In genomic region chr5:116485069-116485468, GRCm38 (mm10) we compare ENCODE assay signal across 8 mouse cellular contexts.
DNase-seq lines count a peak whose midpoint lies in the region; ATAC-seq and TF ChIP-seq lines count a peak whose summit lies in the region.

No protein-coding gene starts in this region.

- ATAC-seq in liver, embryonic 12.5 days: no peak
- 0 out of 2 replicates have a peak, but pooled peaks have one; percentile 33 for ATAC-seq in heart, embryonic 13.5 days (ENCODE audit: extremely low read depth, insufficient number of reproducible peaks, low FRiP score, low TSS enrichment)
- ATAC-seq in kidney, postnatal 0 days (replicated peaks; ENCODE audit: low FRiP score, low read depth): peak; percentile 79; the same call in 1 of the 2 replicates
- ATAC-seq in midbrain, embryonic 13.5 days: peak; percentile 76
- no peak for ATAC-seq in granulocyte monocyte progenitor cell, adult 5-6 weeks (replicated peaks; ENCODE audit: poor library complexity, severe bottlenecking)
- ATAC-seq in inflammation-experienced regulatory T-cells, adult 6 months: no peak

- DNase-seq in liver: peak; percentile 34
- peak; percentile 85 for DNase-seq in kidney, postnatal 0 days (ENCODE audit: low spot score)
- DNase-seq in c-Kit-positive CD71-positive TER-119-positive erythroid progenitor cells, embryonic 14.5 days (ENCODE audit: low spot score): no peak

- 13% methylated on average over 5 of the region's 5 CpGs for WGBS in liver, embryonic 12.5 days (ENCODE audit: insufficient replicate concordance)
- WGBS in heart, embryonic 13.5 days: under 1% methylated on average over 5 of the region's 5 CpGs
- 13% methylated on average over 5 of the region's 5 CpGs for WGBS in kidney, postnatal 0 days
- 13% methylated on average over 5 of the region's 5 CpGs for WGBS in midbrain, embryonic 13.5 days

- H3K36me3 ChIP-seq in liver, embryonic 12.5 days: no peaks in the 10 kb centered on the region
- H3K36me3 ChIP-seq in heart, embryonic 13.5 days: no peaks in the 10 kb centered on the region
- H3K36me3 ChIP-seq in kidney, postnatal 0 days (ENCODE audit: insufficient read depth, low read length): no peaks in the 10 kb centered on the region
- H3K36me3 ChIP-seq in midbrain, embryonic 13.5 days: peaks cover 14% of the 10 kb centered on the region; the same call in 1 of the 2 replicates

- no peak overlapping the region for H3K4me2 ChIP-seq in liver, embryonic 12.5 days
- H3K4me2 ChIP-seq in heart, embryonic 13.5 days: peak overlapping the region; percentile 6; the same call in 1 of the 2 replicates
- no peak overlapping the region for H3K4me2 ChIP-seq in kidney, postnatal 0 days (ENCODE audit: low read length)
- H3K4me2 ChIP-seq in midbrain, embryonic 13.5 days (replicated peaks): no peak overlapping the region

- H3K9me3 ChIP-seq in liver, embryonic 12.5 days (replicated peaks): no peaks in the 10 kb centered on the region
- no peaks in the 10 kb centered on the region for H3K9me3 ChIP-seq in heart, embryonic 13.5 days
- no peaks in the 10 kb centered on the region for H3K9me3 ChIP-seq in kidney, postnatal 0 days (replicated peaks; ENCODE audit: low read length)
- no peaks in the 10 kb centered on the region for H3K9me3 ChIP-seq in midbrain, embryonic 13.5 days

- no peak overlapping the region for H3K9ac ChIP-seq in liver, embryonic 12.5 days
- no peak overlapping the region for H3K9ac ChIP-seq in heart, embryonic 13.5 days
- no peak overlapping the region for H3K9ac ChIP-seq in kidney, postnatal 0 days (ENCODE audit: low read depth, low read length)
- H3K9ac ChIP-seq in midbrain, embryonic 13.5 days (replicated peaks): no peak overlapping the region

- H3K27ac ChIP-seq in liver, embryonic 12.5 days: no peak overlapping the region
- H3K27ac ChIP-seq in heart, embryonic 13.5 days (replicated peaks): no peak overlapping the region
- H3K27ac ChIP-seq in kidney, postnatal 0 days: no peak overlapping the region
- peak overlapping the region; percentile 71; the same call in 1 of the 2 replicates for H3K27ac ChIP-seq in midbrain, embryonic 13.5 days

- no peaks in the 10 kb centered on the region for H3K4me1 ChIP-seq in liver, embryonic 12.5 days
- H3K4me1 ChIP-seq in heart, embryonic 13.5 days: peaks cover 26% of the 10 kb centered on the region
- no peaks in the 10 kb centered on the region for H3K4me1 ChIP-seq in kidney, postnatal 0 days (replicated peaks; ENCODE audit: insufficient read depth, low read length)
- peaks cover 52% of the 10 kb centered on the region for H3K4me1 ChIP-seq in midbrain, embryonic 13.5 days (replicated peaks)

- TF ChIP-seq CTCF in kidney, postnatal 0 days (IDR thresholded peaks at IDR 0.05; ENCODE audit: low read depth): no peak

- no peak overlapping the region for H3K4me3 ChIP-seq in liver, embryonic 12.5 days
- no peak overlapping the region for H3K4me3 ChIP-seq in heart, embryonic 13.5 days
- H3K4me3 ChIP-seq in kidney, postnatal 0 days (replicated peaks; ENCODE audit: low read depth, low read length): no peak overlapping the region
- no peak overlapping the region for H3K4me3 ChIP-seq in midbrain, embryonic 13.5 days (replicated peaks)

- H3K27me3 ChIP-seq in liver, embryonic 12.5 days (replicated peaks): no peaks in the 10 kb centered on the region
- H3K27me3 ChIP-seq in heart, embryonic 13.5 days (replicated peaks): no peaks in the 10 kb centered on the region
- no peaks in the 10 kb centered on the region for H3K27me3 ChIP-seq in kidney, postnatal 0 days (ENCODE audit: insufficient read depth, low read length)
- no peaks in the 10 kb centered on the region for H3K27me3 ChIP-seq in midbrain, embryonic 13.5 days

Comparison
In these comparisons a context has a peak if more than half of its experiments do, and no peak if none do; other contexts are left out.
1. ATAC-seq: peak in heart, embryonic 13.5 days (single experiment), kidney, postnatal 0 days (single experiment) and midbrain, embryonic 13.5 days (single experiment); none in liver, embryonic 12.5 days (single experiment), granulocyte monocyte progenitor cell, adult 5-6 weeks (single experiment) and inflammation-experienced regulatory T-cells, adult 6 months (single experiment).